Mouse (Mus musculus) heart, postnatal 0 days (tissue): ENCODE measurements around the gene Fam72a.

Experiments
- CTCF ChIP-seq: IDR thresholded peaks from 2 replicates; pipeline ENCODE4 v1.5.1; 2016; ENCODE audit warnings: antibody characterized with exemption, control low read depth, low read depth
- EP300 ChIP-seq: IDR thresholded peaks from 2 replicates; pipeline ENCODE4 v1.6.1; 2016; ENCODE audit warnings: antibody characterized with exemption, low read depth

DNA sequence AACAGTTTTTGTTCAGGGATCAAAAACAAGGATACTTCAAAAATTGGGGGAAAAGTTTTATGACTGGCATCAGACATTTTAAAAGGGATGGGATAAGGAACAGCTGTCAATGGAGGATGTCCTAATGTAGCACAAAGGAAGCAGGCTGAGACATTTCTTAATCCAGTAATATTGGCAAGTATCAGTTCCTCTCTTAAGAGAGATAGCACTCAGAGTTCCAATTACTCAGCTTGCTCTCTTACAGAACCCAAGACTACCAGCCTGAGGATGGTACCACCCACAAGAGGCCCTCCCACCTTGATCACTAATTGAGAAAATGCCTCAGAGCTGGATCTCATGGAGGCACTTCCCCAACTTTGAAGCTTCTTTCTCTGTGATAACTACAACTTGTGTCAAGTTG lies 32.8 kb downstream of the Fam72a start:
- TF ChIP-seq CTCF (no peak), EP300 (no peak)
